Mouse (Mus musculus): ENCODE measurements at regions not wholly inside any gene's neighbourhood (a gene's known extent, or its start where the extent isn't known, plus 50 kb on each side); places are given as distances from the start of the nearest gene placed in this dataset.

DNA sequence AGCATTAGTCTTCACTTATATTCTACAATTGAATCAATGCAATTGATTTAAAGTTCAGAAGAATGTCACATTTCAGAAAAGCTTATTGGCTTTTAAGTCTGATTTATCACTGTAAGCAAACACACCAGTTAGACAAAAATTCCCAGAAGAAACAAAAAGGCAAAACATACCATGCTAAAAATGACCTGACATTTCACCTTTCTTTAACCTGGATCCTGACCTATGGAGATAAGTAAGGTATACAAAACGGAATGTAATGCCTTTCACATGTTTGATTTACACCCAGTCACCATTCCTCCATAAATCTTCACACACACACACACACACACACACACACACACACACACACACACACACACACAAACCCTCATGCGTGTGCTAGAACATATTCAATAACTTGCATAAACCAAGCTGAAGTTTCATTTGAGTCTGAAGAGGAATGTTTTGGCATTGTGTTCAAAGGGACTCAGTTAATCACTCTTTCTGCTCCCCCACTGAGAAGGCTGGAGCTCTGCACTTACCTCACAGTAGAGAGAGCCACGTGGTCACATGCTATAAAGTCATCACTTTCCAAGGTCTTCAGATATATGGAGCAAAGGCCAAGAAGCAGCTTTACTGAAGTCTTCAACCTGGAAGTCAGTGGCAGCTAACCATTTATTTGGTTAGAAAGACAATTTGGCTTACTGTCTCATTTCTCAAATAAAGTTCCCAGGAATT lies 307.6 kb upstream of the Flrt2 start:
- no peak for DNase-seq

DNA sequence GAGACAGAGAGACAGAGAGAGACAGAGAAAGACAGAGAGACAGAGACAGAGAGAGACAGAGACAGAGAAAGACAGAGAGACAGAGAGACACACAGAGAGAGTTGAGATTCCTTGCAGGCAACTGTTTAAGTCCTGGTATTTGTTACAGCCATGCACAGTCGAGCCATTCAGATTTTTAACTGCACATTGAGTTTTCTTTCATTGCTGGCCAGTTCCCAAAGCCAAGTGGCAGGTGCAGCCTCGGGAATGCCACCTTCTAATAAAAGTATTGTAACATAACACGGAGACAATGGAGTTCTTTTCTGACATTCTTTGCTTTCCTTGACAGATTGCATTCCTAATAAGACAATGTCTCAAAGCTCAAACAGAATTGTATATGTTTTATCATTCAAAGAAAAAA lies 306.3 kb upstream of the Flrt2 start:
- H3K27ac ChIP-seq (ENCODE audit: insufficient read depth, low read depth, low read length) = no peak overlapping the region
- WGBS = 43% methylated on average over 3 of the region's 3 CpGs
- H3K4me3 ChIP-seq (ENCODE audit: insufficient read depth, low read depth, low read length) = no peak overlapping the region
- no peaks in the 10 kb centered on the region for H3K4me1 ChIP-seq (ENCODE audit: control insufficient read depth, insufficient read depth, low read length)
- DNase-seq = no peak
- TF ChIP-seq CTCF (conservative IDR thresholded peaks at IDR 0.05; ENCODE audit: insufficient read depth, insufficient read length, low read depth, low read length) (no peak), POLR2A (IDR thresholded peaks at IDR 0.05; ENCODE audit: low read depth, low read length) (no peak)
- H3K27me3 ChIP-seq (replicated peaks; ENCODE audit: control insufficient read depth, insufficient read depth, low read length) = no peaks in the 10 kb centered on the region
- no peaks in the 10 kb centered on the region for H3K36me3 ChIP-seq (ENCODE audit: control insufficient read depth, insufficient read depth, low read length)

More for the DNA sequence above, 307.6 kb upstream of the Flrt2 start:
- H3K36me3 ChIP-seq (ENCODE audit: control insufficient read depth, insufficient read depth, low read length) = no peaks in the 10 kb centered on the region
- no peak for TF ChIP-seq CTCF (conservative IDR thresholded peaks at IDR 0.05; ENCODE audit: insufficient read depth, insufficient read length, low read depth, low read length)
- no peak overlapping the region for H3K4me3 ChIP-seq (ENCODE audit: insufficient read depth, low read depth, low read length)
- H3K27ac ChIP-seq (ENCODE audit: insufficient read depth, low read depth, low read length) = no peak overlapping the region
- no peaks in the 10 kb centered on the region for H3K27me3 ChIP-seq (replicated peaks; ENCODE audit: control insufficient read depth, insufficient read depth, low read length)
- H3K4me1 ChIP-seq (ENCODE audit: control insufficient read depth, insufficient read depth, low read length) = no peaks in the 10 kb centered on the region
- WGBS = 34% methylated on average over 3 of the region's 3 CpGs

DNA sequence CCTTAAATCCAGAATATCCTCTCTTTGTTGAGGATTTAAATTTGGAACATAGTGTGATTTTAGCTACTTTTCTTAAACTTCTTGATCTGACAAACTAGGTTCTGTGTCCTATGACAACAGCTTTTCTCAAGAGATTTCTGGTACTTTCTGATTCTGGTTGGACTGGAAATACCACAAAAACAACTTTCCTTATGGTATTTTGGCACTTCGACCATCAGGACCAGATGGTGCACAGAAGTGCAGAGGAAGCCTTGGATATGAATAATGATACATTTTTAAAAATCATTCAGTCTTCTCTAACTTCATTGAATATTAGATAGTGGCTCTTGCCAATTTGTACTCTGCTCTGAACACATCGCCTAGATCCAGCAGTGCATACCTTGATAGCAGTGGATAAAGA lies 303.8 kb upstream of the Flrt2 start:
- no peaks in the 10 kb centered on the region for H3K36me3 ChIP-seq (ENCODE audit: control insufficient read depth, insufficient read depth, low read length)
- WGBS = 84% methylated on average over 2 of the region's 2 CpGs
- H3K4me1 ChIP-seq (ENCODE audit: control insufficient read depth, insufficient read depth, low read length) = no peaks in the 10 kb centered on the region
- no peak overlapping the region for H3K27ac ChIP-seq (ENCODE audit: insufficient read depth, low read depth, low read length)
- H3K27me3 ChIP-seq (replicated peaks; ENCODE audit: control insufficient read depth, insufficient read depth, low read length) = no peaks in the 10 kb centered on the region
- TF ChIP-seq CTCF (conservative IDR thresholded peaks at IDR 0.05; ENCODE audit: insufficient read depth, insufficient read length, low read depth, low read length) (no peak), POLR2A (IDR thresholded peaks at IDR 0.05; ENCODE audit: low read depth, low read length) (no peak)
- DNase-seq = no peak
- no peak overlapping the region for H3K4me3 ChIP-seq (ENCODE audit: insufficient read depth, low read depth, low read length)

GRCm38 (mm10) chr12:95392821-95393220 lies 299.2 kb upstream of the Flrt2 start:
- 37% methylated on average over 1 of the region's 1 CpGs for WGBS
- no peak for DNase-seq
- Histone ChIP-seq H3K4me1 (ENCODE audit: control insufficient read depth, insufficient read depth, low read length) (no peaks in the 10 kb centered on the region), H3K36me3 (ENCODE audit: control insufficient read depth, insufficient read depth, low read length) (no peaks in the 10 kb centered on the region), H3K27ac (ENCODE audit: insufficient read depth, low read depth, low read length) (no peak overlapping the region), H3K4me3 (ENCODE audit: insufficient read depth, low read depth, low read length) (no peak overlapping the region), H3K27me3 (replicated peaks; ENCODE audit: control insufficient read depth, insufficient read depth, low read length) (no peaks in the 10 kb centered on the region)
- TF ChIP-seq POLR2A (IDR thresholded peaks at IDR 0.05; ENCODE audit: low read depth, low read length) = no peak
- TF ChIP-seq CTCF (conservative IDR thresholded peaks at IDR 0.05; ENCODE audit: insufficient read depth, insufficient read length, low read depth, low read length) = no peak

DNA sequence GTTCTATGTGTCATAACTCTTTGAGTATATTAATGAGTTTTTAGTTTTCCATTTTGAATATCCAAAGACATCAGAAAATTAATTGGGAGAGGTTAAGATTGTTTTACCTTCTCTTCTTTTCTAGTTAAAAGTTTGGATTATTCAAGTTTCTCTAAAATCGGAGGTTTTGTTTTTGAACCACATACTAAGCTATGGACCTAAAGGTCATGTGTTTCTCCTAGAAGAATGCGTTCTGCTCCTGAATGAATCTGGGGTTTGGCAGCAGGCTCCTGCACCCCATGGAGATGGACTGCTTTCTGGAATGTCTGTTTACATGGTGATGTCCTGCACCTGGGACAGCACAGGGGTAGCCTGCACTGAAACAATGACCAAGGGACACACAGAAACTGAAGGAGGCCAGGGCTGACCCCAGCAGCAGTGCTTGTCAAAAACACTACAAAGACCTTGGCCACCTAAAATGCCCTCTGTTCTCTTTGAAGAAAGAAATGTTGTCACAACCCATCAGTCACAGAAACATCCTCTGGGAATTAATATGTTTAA lies 297.0 kb upstream of the Flrt2 start:
- 81% methylated on average over 2 of the region's 2 CpGs for WGBS
- DNase-seq = no peak
- H3K4me1 ChIP-seq (ENCODE audit: control insufficient read depth, insufficient read depth, low read length) = no peaks in the 10 kb centered on the region
- TF ChIP-seq CTCF (conservative IDR thresholded peaks at IDR 0.05; ENCODE audit: insufficient read depth, insufficient read length, low read depth, low read length) = no peak
- no peak for TF ChIP-seq POLR2A (IDR thresholded peaks at IDR 0.05; ENCODE audit: low read depth, low read length)
- no peak overlapping the region for H3K27ac ChIP-seq (ENCODE audit: insufficient read depth, low read depth, low read length)
- H3K27me3 ChIP-seq (replicated peaks; ENCODE audit: control insufficient read depth, insufficient read depth, low read length) = no peaks in the 10 kb centered on the region
- H3K4me3 ChIP-seq (ENCODE audit: insufficient read depth, low read depth, low read length) = no peak overlapping the region
- H3K36me3 ChIP-seq (ENCODE audit: control insufficient read depth, insufficient read depth, low read length) = no peaks in the 10 kb centered on the region

GRCm38 (mm10) chr12:95420861-95421260 lies 271.2 kb upstream of the Flrt2 start:
- H3K27me3 ChIP-seq (replicated peaks; ENCODE audit: control insufficient read depth, insufficient read depth, low read length) = no peaks in the 10 kb centered on the region
- no peak overlapping the region for H3K27ac ChIP-seq (ENCODE audit: insufficient read depth, low read depth, low read length)
- TF ChIP-seq POLR2A (IDR thresholded peaks at IDR 0.05; ENCODE audit: low read depth, low read length) = no peak
- no peak overlapping the region for H3K4me3 ChIP-seq (ENCODE audit: insufficient read depth, low read depth, low read length)
- no peak for DNase-seq
- H3K36me3 ChIP-seq (ENCODE audit: control insufficient read depth, insufficient read depth, low read length) = no peaks in the 10 kb centered on the region
- H3K4me1 ChIP-seq (ENCODE audit: control insufficient read depth, insufficient read depth, low read length) = no peaks in the 10 kb centered on the region
- WGBS = 72% methylated on average over 3 of the region's 3 CpGs

DNA sequence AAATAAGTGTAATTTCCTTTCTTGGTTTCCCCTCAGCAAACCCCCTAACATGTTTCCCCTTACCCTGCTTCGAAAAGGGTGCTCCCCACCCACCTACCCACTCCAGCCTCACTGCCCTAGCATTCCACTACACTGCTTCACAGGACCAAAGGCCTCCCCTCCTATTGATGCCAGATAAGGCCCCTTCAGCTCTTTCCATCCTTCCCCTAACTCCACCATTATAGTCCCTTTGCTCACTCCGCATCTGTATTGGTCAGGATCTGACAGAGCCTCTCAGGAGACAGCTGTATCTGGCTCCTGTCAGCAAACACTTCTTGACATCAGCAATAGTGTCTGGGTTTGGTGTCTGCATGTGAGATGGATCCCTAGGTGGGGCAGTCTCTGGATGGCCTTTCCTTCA lies 267.3 kb upstream of the Flrt2 start:
- no peaks in the 10 kb centered on the region for H3K4me1 ChIP-seq (ENCODE audit: control insufficient read depth, insufficient read depth, low read length)

More for the DNA sequence above, 267.3 kb upstream of the Flrt2 start:
- 82% methylated on average over 2 of the region's 2 CpGs for WGBS
- no peak for DNase-seq
- Histone ChIP-seq H3K27ac (ENCODE audit: insufficient read depth, low read depth, low read length) (no peak overlapping the region), H3K27me3 (replicated peaks; ENCODE audit: control insufficient read depth, insufficient read depth, low read length) (no peaks in the 10 kb centered on the region), H3K36me3 (ENCODE audit: control insufficient read depth, insufficient read depth, low read length) (no peaks in the 10 kb centered on the region), H3K4me3 (ENCODE audit: insufficient read depth, low read depth, low read length) (no peak overlapping the region)
- TF ChIP-seq CTCF (conservative IDR thresholded peaks at IDR 0.05; ENCODE audit: insufficient read depth, insufficient read length, low read depth, low read length) (no peak), POLR2A (IDR thresholded peaks at IDR 0.05; ENCODE audit: low read depth, low read length) (no peak)

Measured in kidney, adult 2 months (tissue).